Mouse (Mus musculus) brown adipose tissue, adult 24 weeks (tissue): ENCODE results near the gene Rnf141. TPM values are rescaled to one million over a fixed set of nuclear protein-coding genes. Genes with fewer than 3 reads are reported as not detected.

Source experiments
- H3K27ac ChIP-seq: fragments of 200-500 bp; replicated peaks from 2 replicates; pipeline ENCODE4 v1.5.1; 2012; ENCODE audit warnings: low read depth, mild to moderate bottlenecking, low read length
- H3K4me1 ChIP-seq: fragments of 200-500 bp; 2 replicates; pipeline ENCODE4 v1.6.1; 2012; ENCODE audit warnings: low read length, mixed read lengths; ENCODE audit not compliant: control insufficient read depth, insufficient read depth, insufficient read length
- H3K4me3 ChIP-seq: fragments of 200-500 bp; 2 replicates; pipeline ENCODE4 v1.5.1; 2012; ENCODE audit warnings: low read depth, mild to moderate bottlenecking, low read length, moderate library complexity; ENCODE audit not compliant: insufficient read depth
- polyA plus RNA-seq: library from polyadenylated mRNA; stranded (reverse); fragments of >200 nt; gene quantifications from 2 replicates; pipeline ENCODE4 v1.2.4, GENCODE M21; 2012; ENCODE audit not compliant: missing spikeins, insufficient read depth, insufficient read length

Rnf141 gene
- polyA plus RNA-seq, 1 experiment: 35.2 TPM

DNA sequence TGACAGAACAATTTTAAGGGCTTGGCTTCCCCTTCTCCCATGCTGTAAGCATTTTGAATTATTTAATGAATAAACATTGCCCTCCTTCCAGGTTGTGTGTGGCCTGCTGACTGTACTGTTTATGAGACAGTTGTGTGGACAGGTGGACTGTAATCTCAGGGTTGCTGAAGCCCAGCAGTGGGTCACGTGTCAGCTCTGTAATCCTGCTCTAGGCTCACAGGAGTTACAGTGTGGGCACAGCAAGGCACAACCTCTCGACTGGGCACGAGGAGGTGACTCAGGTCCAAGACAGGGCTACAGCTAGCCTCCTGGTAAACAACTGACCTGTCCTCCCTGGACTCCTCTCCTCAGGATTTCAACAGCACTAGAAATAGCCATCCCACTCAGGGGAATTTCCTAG is 71.9 kb downstream of the Rnf141 start:
- Histone ChIP-seq H3K4me3 (peak overlapping the region; percentile 35), H3K27ac (peak overlapping the region; percentile 79), H3K4me1 (peaks cover 40% of the 10 kb centered on the region)

DNA sequence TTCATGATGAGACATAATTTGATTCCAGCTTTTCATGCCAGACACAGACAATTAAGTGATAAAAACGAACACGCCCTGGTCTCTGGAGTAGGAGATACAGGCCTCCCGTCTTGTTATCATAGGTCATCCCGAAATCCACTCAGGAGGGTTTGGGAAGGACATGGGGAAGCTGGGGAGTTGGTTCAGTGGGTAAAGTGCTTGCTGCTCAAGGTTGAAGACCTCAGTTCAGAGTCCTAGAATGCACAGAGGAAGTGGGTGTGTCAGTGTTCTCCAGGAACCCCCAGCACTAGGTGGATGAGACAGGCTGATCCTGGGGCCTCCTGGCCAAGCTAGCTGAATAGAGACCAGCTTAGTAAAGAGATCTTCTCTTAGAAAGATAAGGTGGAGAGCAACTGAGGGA is 73.3 kb downstream of the Rnf141 start:
- no peak overlapping the region for H3K4me3 ChIP-seq
- peaks cover 31% of the 10 kb centered on the region for H3K4me1 ChIP-seq
- H3K27ac ChIP-seq: peak overlapping the region; percentile 22; the same call in 1 of the 2 replicates

DNA sequence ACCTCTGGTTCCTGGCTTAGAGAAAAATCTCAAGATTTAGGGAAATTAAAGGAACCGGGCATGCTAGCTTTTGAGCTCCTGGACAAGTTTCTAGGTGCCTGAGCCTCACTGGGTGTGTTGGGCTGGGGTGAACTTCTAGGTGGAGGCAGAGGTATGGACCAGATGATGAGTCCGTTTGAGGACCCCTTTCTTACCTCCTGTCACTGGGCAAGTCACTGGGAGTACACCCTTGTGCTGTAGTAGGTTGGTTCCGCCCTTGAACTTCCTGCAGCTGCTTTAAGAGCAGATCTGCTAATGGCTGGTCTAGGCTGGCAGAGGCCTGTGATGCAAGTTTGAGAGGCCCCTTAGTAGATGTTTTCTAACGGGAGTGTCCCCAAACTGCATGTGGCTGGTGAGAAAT is 75.2 kb downstream of the Rnf141 start:
- Histone ChIP-seq H3K4me3 (peak overlapping the region; percentile 80), H3K27ac (peak overlapping the region; percentile 96), H3K4me1 (peaks cover 28% of the 10 kb centered on the region)

DNA sequence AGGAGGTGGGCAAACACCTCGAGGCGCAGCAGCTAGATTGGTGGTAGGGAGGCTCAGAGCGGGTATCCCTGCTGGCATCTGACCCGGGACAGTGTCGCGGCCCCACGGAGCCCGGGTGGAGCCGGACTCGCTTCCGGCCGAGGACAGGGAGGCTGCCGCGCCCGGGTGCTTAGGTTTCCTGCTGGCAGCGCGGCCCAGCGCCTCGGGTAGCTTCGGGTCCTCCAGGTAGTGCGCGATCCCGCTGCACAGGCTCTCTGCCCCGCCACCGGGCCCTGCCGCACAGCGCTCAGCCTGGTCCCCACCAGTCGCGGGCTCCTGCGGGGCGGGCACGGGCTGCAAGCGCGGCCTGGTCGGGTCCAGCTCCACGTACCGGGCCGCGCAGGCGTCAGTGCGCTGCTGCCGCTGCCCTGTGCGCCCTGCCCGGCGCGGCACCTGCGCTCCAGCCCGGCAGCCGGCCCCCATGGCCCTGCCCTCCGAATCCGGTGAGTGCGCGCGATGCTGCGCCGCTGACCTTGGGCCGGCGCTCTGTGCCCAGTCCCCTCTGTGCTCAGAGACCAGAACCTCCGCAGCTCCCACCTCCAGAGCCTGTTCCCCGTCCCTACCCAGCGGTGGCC is 75.7 kb downstream of the Rnf141 start:
- H3K27ac ChIP-seq: peak overlapping the region; percentile 96
- H3K4me1 ChIP-seq: peaks cover 25% of the 10 kb centered on the region
- peak overlapping the region; percentile 80 for H3K4me3 ChIP-seq

DNA sequence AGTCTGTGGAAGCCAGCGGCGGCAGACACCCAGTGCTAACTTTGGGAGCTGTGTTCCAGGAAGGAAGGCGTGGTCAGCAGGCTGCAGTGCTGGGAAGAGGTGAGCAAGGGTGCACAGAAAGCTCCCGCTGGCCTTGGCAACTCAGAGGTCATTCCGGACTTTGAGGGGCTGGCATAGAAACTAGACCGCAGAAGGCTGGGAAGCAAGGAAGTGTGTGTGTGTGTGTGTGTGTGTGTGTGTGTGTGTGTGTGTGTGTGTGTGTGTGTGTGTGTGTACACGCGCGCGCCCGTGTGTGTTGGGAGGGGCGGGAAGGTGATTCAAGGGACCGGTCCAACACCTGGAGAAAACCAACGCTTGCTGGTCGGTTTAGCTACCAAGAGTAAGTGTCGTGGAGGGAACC is 76.3 kb downstream of the Rnf141 start, which contains the start of gene Ampd3:
Gene Ampd3 (plus strand): TSS at position 206 of the 400 bp plus-strand sequence.
- peak within 1 kb of the TSS; percentile 96 for H3K27ac ChIP-seq

DNA sequence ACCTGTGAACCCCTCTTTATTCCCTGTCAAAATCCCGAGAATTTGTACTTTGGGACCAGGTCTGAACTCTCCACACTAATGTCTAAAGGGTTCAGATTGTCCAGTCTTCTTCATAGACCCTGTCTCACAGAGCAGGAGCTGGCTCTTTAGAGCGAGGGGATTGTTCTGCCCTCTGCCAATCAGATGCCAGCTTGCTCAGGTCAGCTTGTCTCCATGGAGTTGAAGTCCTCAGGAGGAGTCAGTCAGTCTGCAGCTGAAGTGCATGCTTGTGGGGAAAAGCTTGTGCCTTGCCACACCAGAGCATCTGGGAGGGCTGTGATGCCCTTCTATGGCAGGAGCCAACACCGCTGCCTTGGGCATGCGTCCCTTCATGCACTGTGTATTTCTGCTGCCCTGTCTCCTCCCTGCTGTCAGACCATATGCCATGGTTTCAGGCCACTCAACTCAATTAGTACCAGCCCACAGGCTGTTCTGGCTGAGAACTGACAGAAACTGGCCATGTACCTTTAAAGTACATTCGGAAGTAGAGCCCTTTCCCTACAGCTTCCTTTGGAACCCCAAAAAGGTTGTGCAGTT is 81.6 kb downstream of the Rnf141 start:
- Histone ChIP-seq H3K4me1 (peaks cover 2% of the 10 kb centered on the region; the same call in 1 of the 2 replicates), H3K4me3 (no peak overlapping the region), H3K27ac (no peak overlapping the region)

More for the DNA sequence above, 76.3 kb downstream of the Rnf141 start, which contains the start of gene Ampd3:
- Histone ChIP-seq H3K4me1 (peaks cover 25% of the 10 kb centered on the region), H3K4me3 (peak within 1 kb of the TSS; percentile 80)

DNA sequence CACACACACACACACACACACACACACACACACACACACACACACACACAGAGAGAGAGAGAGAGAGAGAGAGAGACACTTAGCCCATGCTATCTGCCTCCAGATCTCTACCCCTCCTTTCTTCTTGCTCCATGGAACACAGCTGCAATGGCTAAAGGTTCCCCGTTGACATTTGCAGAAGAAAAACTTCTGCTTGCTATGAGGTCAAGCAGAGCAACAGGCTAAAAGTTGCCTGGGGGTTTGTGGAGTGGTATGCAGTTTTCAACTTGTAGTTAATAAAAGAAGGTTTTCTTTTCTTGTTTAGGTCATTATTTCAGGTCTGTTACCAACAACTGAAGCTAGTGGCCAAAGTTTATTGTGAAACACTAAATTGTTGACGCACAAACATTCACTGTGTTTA is 87.8 kb downstream of the Rnf141 start:
- H3K27ac ChIP-seq: no peak overlapping the region
- H3K4me1 ChIP-seq: peaks cover 3% of the 10 kb centered on the region; the same call in 1 of the 2 replicates
- H3K4me3 ChIP-seq: no peak overlapping the region

DNA sequence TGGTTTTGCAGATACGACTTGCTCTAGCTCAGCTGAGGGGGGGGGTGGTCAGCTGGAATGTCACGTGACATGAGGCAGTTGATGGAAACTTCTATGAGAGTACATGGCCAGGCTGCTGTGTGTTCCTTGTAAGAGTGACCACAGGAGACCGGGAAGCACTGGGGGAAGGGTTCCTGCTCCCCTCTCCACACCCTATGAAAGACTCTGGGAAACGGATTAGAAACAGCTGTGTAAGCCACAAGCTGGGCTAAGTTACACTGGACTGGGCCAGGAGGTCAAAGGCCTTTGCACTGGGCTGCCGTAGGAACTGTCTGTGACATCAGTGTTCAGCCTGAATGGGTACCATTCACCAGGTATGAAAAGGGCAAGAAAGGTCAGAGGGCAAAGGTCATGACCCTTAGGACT is 90.3 kb downstream of the Rnf141 start:
- peaks cover 3% of the 10 kb centered on the region; the same call in 1 of the 2 replicates for H3K4me1 ChIP-seq
- H3K4me3 ChIP-seq: no peak overlapping the region
- H3K27ac ChIP-seq: no peak overlapping the region; the same call in 1 of the 2 replicates

DNA sequence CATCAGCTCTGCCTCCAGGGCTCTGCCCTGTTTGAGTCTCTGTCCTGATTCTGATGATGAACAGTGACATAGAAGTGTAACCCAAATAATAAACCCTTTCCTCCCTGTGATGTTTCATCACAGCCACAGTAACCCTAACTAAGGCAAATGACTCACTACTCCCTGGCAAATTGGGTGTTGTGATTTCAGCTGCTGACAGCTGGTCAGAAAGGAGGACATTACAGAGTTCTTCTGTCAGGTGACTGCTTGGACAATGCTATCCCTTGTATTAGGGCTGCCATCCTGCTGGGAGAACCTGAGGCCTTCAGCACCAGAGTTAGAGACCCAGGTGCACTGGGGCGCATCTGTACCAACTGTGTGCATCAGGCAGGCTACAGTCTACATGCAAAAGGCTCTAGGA is 90.9 kb downstream of the Rnf141 start:
- no peak overlapping the region; the same call in 1 of the 2 replicates for H3K27ac ChIP-seq
- peaks cover 3% of the 10 kb centered on the region; the same call in 1 of the 2 replicates for H3K4me1 ChIP-seq
- H3K4me3 ChIP-seq: no peak overlapping the region

DNA sequence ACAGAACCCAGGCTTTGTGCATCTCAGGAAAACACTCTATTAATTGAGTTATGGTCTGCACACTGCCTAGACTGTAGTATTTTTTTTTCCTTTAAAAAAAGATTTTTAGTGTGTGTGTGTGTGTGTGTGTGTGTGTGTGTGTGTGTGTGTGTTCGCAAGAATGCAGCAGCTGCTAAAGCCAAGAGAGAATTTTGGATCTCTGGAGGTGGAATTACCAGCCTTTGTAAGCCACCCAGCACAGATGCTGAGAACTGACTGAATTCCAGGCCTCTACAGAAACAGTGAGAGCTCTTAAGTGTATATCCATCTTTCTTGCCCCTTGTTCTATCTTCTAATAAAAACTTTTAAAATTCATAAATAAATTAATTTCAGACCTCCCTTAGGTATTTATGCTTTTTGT is 92.6 kb downstream of the Rnf141 start:
- Histone ChIP-seq H3K4me1 (peaks cover 3% of the 10 kb centered on the region; the same call in 1 of the 2 replicates), H3K4me3 (no peak overlapping the region), H3K27ac (no peak overlapping the region)

DNA sequence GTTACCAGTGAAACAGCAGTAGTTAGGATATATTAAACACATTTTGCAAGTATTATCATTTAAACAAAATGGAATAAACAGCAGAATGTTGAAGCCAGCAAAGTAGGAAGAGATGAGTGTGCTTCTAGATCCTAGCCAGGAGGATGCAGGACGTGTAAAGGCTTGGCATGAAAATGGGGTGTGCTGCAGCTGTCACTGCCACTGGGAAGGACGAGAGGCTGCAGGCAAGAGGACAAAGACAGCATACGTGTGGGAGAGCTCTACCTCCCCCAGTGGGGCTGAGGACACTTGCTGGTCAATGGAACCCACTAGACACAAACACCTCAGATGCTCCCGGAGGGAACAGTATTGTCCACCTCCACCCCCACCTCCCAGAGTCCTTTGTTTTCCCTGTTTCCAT is 93.4 kb downstream of the Rnf141 start:
- no peak overlapping the region for H3K27ac ChIP-seq
- H3K4me3 ChIP-seq: no peak overlapping the region
- H3K4me1 ChIP-seq: peaks cover 3% of the 10 kb centered on the region; the same call in 1 of the 2 replicates

Other genes with a start within 250 kb of the Rnf141 start
- 10.1 and 16.6 TPM in 2 replicates for gene Sbf2, start 229.5 kb downstream of the Rnf141 start, polyA plus RNA-seq
- 2.2 and 3.5 TPM in 2 replicates for gene Adm, start 216.8 kb downstream of the Rnf141 start, polyA plus RNA-seq
- gene Ampd3, start 76.3 kb downstream of the Rnf141 start, polyA plus RNA-seq: 22.4 and 30.0 TPM in 2 replicates
- gene Lyve1, start 18.8 kb upstream of the Rnf141 start, polyA plus RNA-seq: 3.5 and 11.1 TPM in 2 replicates
- 1.5 and 2.0 TPM in 2 replicates for gene Mrvi1, start 138.0 kb upstream of the Rnf141 start, polyA plus RNA-seq
- 20.2 and 22.3 TPM in 2 replicates for gene Ctr9, start 184.5 kb upstream of the Rnf141 start, polyA plus RNA-seq
- 459 and 549 TPM in 2 replicates for gene Eif4g2, start 238.6 kb upstream of the Rnf141 start, polyA plus RNA-seq